Mouse (Mus musculus): ENCODE measurements around the gene Emb.

GRCm38 (mm10) chr13:117163906-117164305 lies 44.4 kb upstream of the Emb start:
- TF ChIP-seq CTCF (conservative IDR thresholded peaks at IDR 0.05 in 1 of 2, IDR thresholded peaks at IDR 0.05 in 1 of 2; ENCODE audit: low read depth in 2 of 2, low read length in 2 of 2) (no peak), SMC3 (IDR thresholded peaks at IDR 0.05; ENCODE audit: low read depth, low read length) (no peak), MYC (IDR thresholded peaks at IDR 0.05; ENCODE audit: low read depth, low read length) (no peak), POLR2A (IDR thresholded peaks at IDR 0.05; ENCODE audit: low read depth, low read length) (no peak), EP300 (IDR thresholded peaks at IDR 0.05; ENCODE audit: low read length) (no peak), TCF12 (IDR thresholded peaks at IDR 0.05; ENCODE audit: low read depth, low read length) (no peak), ZC3H11A (IDR thresholded peaks at IDR 0.05; ENCODE audit: low read depth, low read length) (no peak), KAT2A (IDR thresholded peaks at IDR 0.05; ENCODE audit: insufficient replicate concordance, low read length) (no peak), ZNF384 (IDR thresholded peaks at IDR 0.05; ENCODE audit: low read depth, low read length) (no peak), POLR2AphosphoS2 (IDR thresholded peaks at IDR 0.05; ENCODE audit: low read depth, low read length) (no peak), UBTF (IDR thresholded peaks at IDR 0.05; ENCODE audit: low read depth, low read length) (no peak)

Measured in CH12.LX (cell line).